Mouse (Mus musculus) bone marrow macrophage, adult 2 months (primary cell): Measurements from ENCODE around the gene Rhox1. TPM values are rescaled to one million over a fixed set of nuclear protein-coding genes. Genes with fewer than 3 reads are reported as not detected.

Source experiments
- H3K27ac ChIP-seq: 2 replicates; pipeline ENCODE4 v1.5.1; 2012; ENCODE audit warnings: low read depth, low read length; ENCODE audit not compliant: insufficient read depth
- H3K4me1 ChIP-seq: 2 replicates; pipeline ENCODE4 v1.6.1; 2012; ENCODE audit warnings: low read length; ENCODE audit not compliant: control insufficient read depth, insufficient read depth
- H3K4me3 ChIP-seq: 2 replicates; pipeline ENCODE4 v1.5.1; 2012; ENCODE audit warnings: mild to moderate bottlenecking, low read length, moderate library complexity; ENCODE audit not compliant: insufficient read depth
- CTCF ChIP-seq: IDR thresholded peaks from 2 replicates; pipeline ENCODE4 v1.5.1; 2012; ENCODE audit warnings: low read depth, mild to moderate bottlenecking, low read length, moderate library complexity
- POLR2A ChIP-seq: IDR thresholded peaks from 2 replicates; pipeline ENCODE4 v1.6.1; 2012; ENCODE audit warnings: mild to moderate bottlenecking, low read depth, low read length, borderline replicate concordance
- polyA plus RNA-seq: library from polyadenylated mRNA; stranded (reverse); fragments of >200 nt; gene quantifications from 2 replicates; pipeline ENCODE4 v1.2.4, GENCODE M21; 2012; ENCODE audit not compliant: missing spikeins, insufficient read depth, insufficient read length

Gene Rhox1
- polyA plus RNA-seq, 1 experiment, result not detected

- Histone ChIP-seq H3K27ac (no peak overlapping the region), H3K4me3 (no peak overlapping the region), H3K4me1 (no peaks in the 10 kb centered on the region)
- TF ChIP-seq CTCF (no peak), POLR2A (no peak)
Measured at GRCm38 (mm10) chrX:37167085-37167484, 55.0 kb downstream of the Rhox1 start.

Other genes with a start within 250 kb of the Rhox1 start
- 10.2 and 10.5 TPM in 2 replicates for gene Sept6, start 230.5 kb downstream of the Rhox1 start, polyA plus RNA-seq
- not detected in 2 replicates for gene Sowahd, start 173.4 kb downstream of the Rhox1 start, polyA plus RNA-seq
- gene Rpl39, start 136.9 kb downstream of the Rhox1 start, polyA plus RNA-seq, result 1,242 and 1,471 TPM in 2 replicates
- gene Upf3b, start 111.9 kb downstream of the Rhox1 start, polyA plus RNA-seq, result 27.6 and 35.0 TPM in 2 replicates
- 14.4 and 19.5 TPM in 2 replicates for gene Nkap, start 95.5 kb downstream of the Rhox1 start, polyA plus RNA-seq
- gene Akap14, start 53.4 kb downstream of the Rhox1 start, polyA plus RNA-seq, result not detected in 2 replicates
- gene Ndufa1, start 31.1 kb downstream of the Rhox1 start, polyA plus RNA-seq, result 150 and 162 TPM in 2 replicates
- gene Rnf113a1, start 31.0 kb downstream of the Rhox1 start, polyA plus RNA-seq, result 1.3 and 2.4 TPM in 2 replicates
- gene Gm9, start 11.2 kb downstream of the Rhox1 start, polyA plus RNA-seq, result not detected in 2 replicates
- gene Rhox2a, start 22.7 kb upstream of the Rhox1 start, polyA plus RNA-seq, result not detected in 2 replicates
- not detected in 2 replicates for gene Rhox3a, start 27.7 kb upstream of the Rhox1 start, polyA plus RNA-seq
- not detected in 2 replicates for gene Rhox4a, start 43.1 kb upstream of the Rhox1 start, polyA plus RNA-seq
- not detected in 2 replicates for gene Rhox3a2, start 157.8 kb upstream of the Rhox1 start, polyA plus RNA-seq
- not detected in 2 replicates for gene Rhox4a2, start 168.6 kb upstream of the Rhox1 start, polyA plus RNA-seq
- not detected in 2 replicates for gene Rhox2b, start 189.8 kb upstream of the Rhox1 start, polyA plus RNA-seq
- gene Rhox4b, start 210.2 kb upstream of the Rhox1 start, polyA plus RNA-seq, result not detected in 2 replicates
- gene Rhox2c, start 231.4 kb upstream of the Rhox1 start, polyA plus RNA-seq, result not detected in 2 replicates
- not detected in 2 replicates for gene Rhox3c, start 236.3 kb upstream of the Rhox1 start, polyA plus RNA-seq